Mouse (Mus musculus) layer of hippocampus, adult 2 months (tissue): Measurements from ENCODE around the gene Agbl1. TPM values are rescaled to one million over a fixed set of nuclear protein-coding genes. Genes with fewer than 3 reads are reported as not detected.

Source experiments
- DNase-seq, 2 experiments: peaks; one replicate each; pipeline ENCODE4 v3.0.0; 2022; ENCODE audit warnings: low spot score in 2 of 2
- H3K27ac ChIP-seq: fragments of 200-600 bp; 2 replicates; pipeline ENCODE4 v1.8.1; 2022
- H3K4me3 ChIP-seq: fragments of 200-600 bp; 2 replicates; pipeline ENCODE4 v1.8.1; 2022; ENCODE audit warnings: mild to moderate bottlenecking
- CTCF ChIP-seq: fragments of 200-600 bp; conservative IDR thresholded peaks from 2 replicates; pipeline ENCODE4 v1.8.1; 2022; ENCODE audit warnings: antibody characterized with exemption, mild to moderate bottlenecking, moderate library complexity
- total RNA-seq, 2 experiments: library from RNA; stranded (reverse); gene quantifications; 2 replicates each; pipeline ENCODE4 v1.2.3; 2021

Agbl1 gene
- total RNA-seq, 2 experiments from 2014 or later, result 0.18 to 0.39 TPM

GRCm38 (mm10) chr7:76407930-76408557 is 178.4 kb downstream of the Agbl1 start:
- no peak for DNase-seq
- no peak overlapping the region for H3K4me3 ChIP-seq

DNA sequence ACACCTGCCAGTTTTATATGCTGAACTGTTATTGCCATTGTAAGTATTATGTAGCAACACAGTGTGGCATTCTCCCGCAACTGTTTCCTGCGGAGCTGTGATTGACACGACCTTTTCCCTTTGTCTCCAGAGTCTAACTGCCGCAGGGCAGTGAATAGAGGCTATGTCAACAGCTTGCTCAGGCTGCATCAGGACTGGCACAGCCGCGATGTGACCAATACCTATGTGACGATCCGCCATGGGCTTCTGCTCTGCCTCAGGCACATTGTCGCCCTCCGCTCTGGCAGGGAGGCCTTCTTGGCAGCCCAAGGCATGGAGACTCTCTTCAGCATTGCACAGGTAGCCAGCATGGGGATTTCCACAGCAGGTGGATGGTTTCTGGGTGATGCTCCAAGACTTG is 179.3 kb downstream of the Agbl1 start:
- no peak overlapping the region for H3K4me3 ChIP-seq
- DNase-seq, result no peak
- H3K27ac ChIP-seq, result no peak overlapping the region
- TF ChIP-seq CTCF, result no peak

More at GRCm38 (mm10) chr7:76407930-76408557, 178.4 kb downstream of the Agbl1 start:
- TF ChIP-seq CTCF, result no peak
- H3K27ac ChIP-seq, result no peak overlapping the region

DNA sequence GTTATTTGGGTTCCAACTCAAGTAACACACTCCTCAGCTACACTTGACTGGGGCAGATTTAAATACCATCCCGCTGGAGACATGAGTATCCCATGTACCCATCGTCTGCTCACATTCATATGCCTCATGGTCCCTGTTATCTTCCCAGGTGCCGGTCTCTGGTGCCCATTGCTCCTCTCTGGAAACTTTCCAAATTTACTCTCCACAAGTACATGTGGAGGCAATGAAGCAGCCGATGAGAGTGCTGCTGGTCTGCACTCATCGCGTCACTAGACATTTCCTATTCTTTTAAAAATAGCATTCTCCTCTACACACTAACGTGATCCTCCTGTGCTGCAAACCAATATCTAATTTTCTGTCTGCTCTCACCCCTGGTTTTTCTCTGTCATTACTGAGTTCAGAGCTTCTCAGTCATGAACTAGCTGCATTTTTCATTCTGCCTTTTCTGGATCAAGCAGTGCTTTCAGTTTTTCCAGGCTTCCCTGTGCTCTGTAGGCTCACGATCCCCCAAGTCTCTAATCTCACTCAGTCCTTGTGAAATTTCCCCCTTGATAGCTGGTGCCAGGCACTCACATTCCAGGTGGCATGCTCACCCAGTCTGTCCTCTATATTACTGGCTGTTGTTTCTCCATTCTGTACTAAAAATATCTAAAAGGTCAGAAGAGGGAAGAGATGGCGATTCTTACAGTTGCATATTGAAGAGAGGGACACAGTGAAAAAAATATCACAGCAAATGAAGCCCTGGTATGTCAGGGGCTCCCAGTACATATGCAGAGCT is 180.9 kb downstream of the Agbl1 start:
- Histone ChIP-seq H3K27ac (no peak overlapping the region), H3K4me3 (no peak overlapping the region)
- no peak for DNase-seq
- TF ChIP-seq CTCF, result no peak

DNA sequence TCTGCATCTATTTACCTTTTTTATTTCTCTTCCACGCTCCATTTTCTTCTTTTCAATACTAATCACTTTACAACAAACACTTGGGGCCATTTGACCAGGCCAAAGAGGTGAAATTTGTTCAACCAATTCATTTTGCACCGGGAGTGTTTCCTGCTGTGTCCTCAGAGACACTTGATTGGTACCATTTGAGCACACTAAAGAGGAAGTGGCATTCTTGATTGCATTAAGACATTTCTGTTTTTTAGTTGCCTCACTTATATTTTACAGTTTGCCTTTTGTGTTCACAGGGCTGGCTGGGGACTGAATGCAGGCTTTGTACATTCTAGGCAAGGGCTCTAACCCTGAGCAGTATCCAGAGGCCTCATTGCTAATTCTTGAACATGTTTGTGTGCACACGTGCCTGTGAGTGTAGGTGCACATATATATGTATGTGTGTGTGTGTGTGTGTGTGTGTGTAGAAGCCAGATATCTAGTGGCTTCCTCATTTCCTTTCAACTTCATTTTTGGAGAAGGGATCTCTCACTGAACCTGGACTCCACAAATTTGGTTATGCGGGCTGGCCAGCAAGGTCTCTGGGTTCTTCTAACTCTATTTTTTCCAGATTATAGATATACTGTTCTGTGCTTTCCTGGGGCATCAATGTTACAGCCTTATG is 182.4 kb downstream of the Agbl1 start:
- no peak for TF ChIP-seq CTCF
- no peak for DNase-seq
- H3K4me3 ChIP-seq, result no peak overlapping the region
- H3K27ac ChIP-seq, result no peak overlapping the region

DNA sequence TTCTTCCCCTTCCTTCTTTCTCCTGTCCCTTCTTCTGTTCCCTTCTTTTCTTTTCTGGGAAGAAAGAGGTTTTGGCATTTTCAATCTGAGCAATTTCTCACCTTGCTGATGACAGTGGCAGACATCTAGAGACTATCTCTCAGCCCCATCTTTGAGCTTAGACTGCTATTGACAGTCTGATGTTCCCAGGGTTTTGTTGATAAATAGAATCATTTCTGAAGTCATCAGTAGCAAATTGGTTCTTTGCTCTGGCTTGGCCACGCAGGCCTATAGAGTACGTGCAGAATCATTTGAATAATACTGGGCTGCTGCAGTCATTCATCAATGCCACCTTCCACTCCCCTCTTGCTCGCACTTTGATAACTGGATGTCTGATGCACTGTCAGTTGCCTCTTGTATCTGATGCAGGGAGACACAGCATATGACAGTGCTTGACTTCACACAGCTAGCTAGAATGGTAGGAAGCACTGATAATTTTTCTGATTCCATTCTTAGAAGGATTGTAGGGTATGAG is 186.5 kb downstream of the Agbl1 start:
- H3K27ac ChIP-seq, result no peak overlapping the region
- H3K4me3 ChIP-seq, result no peak overlapping the region
- TF ChIP-seq CTCF, result no peak
- DNase-seq, result no peak

DNA sequence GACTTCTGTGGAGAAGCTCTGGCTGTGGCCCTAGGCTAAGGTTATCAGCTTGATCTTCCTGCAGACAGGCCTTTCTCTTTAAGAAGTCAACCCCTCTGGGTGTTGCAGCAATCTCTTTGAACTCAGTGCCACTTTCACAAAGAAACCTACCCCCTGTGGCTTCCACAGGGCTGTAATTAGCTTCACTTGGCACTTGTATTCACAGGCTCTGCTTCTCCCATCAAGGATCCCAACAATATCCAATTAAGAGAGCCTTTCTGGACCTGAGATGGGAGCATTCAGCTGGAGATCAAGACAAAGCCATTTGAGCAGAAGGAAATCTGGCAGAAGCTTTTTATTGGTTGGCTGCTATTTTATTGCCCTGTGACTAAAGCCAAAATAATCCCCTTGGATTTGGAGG is 208.9 kb downstream of the Agbl1 start:
- no peak for TF ChIP-seq CTCF
- H3K27ac ChIP-seq, result no peak overlapping the region
- DNase-seq, result no peak
- H3K4me3 ChIP-seq, result no peak overlapping the region

DNA sequence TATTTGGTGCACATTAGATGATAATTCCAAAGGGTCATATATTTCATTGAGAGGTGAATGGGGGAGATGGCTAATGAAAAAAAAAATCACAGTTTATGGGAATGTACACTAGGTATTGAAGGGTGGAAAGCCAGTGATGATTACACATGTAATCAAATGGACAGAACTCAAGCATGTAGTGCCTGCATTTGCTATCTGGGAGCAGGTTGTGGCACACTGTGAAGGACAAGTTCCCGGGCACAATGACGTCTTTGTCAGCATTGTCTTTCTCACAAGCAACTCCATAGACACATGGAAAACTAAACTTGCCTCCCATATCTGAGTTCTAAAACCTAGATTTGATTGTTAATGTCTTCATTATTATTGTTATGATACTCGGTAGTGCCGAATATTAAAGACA is 209.3 kb downstream of the Agbl1 start:
- TF ChIP-seq CTCF, result no peak
- Histone ChIP-seq H3K27ac (no peak overlapping the region), H3K4me3 (no peak overlapping the region)
- DNase-seq, result no peak

GRCm38 (mm10) chr7:76462361-76463001 is 232.8 kb downstream of the Agbl1 start:
- no peak for TF ChIP-seq CTCF
- no peak for DNase-seq
- no peak overlapping the region for H3K27ac ChIP-seq
- no peak overlapping the region for H3K4me3 ChIP-seq

- DNase-seq, result no peak
- no peak for TF ChIP-seq CTCF
- H3K27ac ChIP-seq, result no peak overlapping the region
- no peak overlapping the region for H3K4me3 ChIP-seq
These were observed 236.7 kb downstream of the Agbl1 start for GRCm38 (mm10) chr7:76466427-76466826.

DNA sequence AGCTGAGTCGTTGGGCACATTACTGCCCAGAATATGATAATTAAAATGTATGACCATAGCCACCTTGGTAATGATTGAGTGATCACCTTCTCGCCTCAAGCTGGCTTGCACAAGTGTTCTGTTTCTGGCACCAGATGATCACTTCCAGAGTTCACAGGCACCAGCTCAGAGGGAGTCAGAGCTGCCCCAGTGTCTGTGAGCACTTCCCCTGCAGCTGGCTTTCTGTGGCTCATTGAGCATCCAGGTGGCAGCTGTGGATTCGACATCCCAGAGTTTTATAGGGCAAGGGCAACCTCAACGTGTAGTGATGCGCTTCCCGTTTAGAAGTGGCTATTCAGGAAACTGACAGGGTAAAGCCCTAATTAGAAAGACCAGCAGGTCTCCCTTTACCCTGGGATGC is 244.5 kb downstream of the Agbl1 start:
- no peak for TF ChIP-seq CTCF
- Histone ChIP-seq H3K27ac (no peak overlapping the region), H3K4me3 (no peak overlapping the region)
- DNase-seq, result no peak

DNA sequence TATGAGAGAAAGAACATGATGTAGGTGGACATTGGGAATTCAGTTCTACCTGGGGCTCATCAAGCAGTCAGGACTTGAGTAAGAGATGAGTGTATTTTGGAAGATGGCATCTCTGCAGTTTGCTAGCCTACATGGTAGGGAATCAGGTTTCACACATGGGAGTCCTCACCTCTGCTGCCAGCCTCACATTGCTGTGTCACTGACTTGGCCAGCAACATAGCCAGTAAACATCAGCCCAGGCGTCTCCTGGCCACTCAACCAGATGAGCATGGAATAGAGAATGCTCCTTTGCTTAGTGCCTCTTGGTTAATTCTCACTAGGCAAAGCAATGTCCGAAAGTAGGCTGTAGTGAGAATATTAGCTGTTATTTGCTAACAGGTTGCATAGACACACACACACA is 255.9 kb downstream of the Agbl1 start:
- TF ChIP-seq CTCF, result no peak
- no peak for DNase-seq
- H3K27ac ChIP-seq, result no peak overlapping the region

DNA sequence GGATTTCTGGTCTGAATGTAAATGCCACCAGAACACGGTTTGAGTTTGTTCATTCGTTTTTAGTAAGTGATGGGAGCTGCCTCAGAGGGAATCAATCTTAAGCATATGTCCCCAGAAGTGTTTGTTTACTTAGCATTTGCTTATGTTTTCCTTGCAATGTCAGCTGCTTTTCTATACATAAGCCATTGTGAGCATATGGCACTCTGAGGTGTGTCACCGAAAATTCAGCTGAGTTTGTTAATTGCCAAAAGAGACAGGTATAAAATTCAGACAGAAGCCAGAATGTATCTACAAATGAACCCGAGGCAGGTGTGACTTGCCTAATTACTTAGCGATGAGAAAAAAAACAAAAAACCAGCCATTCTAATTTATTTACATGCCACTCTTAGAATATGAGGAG is 257.8 kb downstream of the Agbl1 start:
- Histone ChIP-seq H3K27ac (no peak overlapping the region), H3K4me3 (no peak overlapping the region)
- TF ChIP-seq CTCF, result no peak

More for the DNA sequence above, 255.9 kb downstream of the Agbl1 start:
- H3K4me3 ChIP-seq, result no peak overlapping the region

DNA sequence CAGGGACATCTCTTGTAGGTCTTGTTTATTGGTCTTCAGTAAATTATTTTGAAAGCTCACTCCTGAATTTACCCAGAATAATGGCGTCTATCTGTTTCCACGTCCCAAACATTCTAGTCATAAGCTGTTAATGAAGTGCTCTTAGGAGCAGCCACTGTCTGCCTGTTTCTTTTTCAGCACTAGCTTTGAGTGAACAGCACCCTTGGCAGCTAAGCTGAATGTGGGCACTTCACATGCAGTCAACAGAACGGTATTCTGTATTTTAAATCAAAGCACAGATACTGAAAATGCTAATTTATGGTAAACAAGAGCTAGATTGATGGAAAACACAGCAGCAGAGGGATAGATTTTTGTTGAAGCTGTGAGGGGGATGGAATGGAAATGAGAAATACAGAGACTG is 294.6 kb downstream of the Agbl1 start:
- Histone ChIP-seq H3K27ac (no peak overlapping the region), H3K4me3 (no peak overlapping the region)
- TF ChIP-seq CTCF, result no peak
- DNase-seq, result peak in 1 of 2 experiments; percentile 16

More for the DNA sequence above, 257.8 kb downstream of the Agbl1 start:
- DNase-seq, result no peak
